Mouse (Mus musculus): ENCODE data around the gene Tbccd1.

- no peak for TF ChIP-seq EP300 (IDR thresholded peaks at IDR 0.05; ENCODE audit: insufficient read depth, low read depth, low read length)
- no peak for TF ChIP-seq CTCF (IDR thresholded peaks at IDR 0.05; ENCODE audit: low read depth, low read length)
Observed at GRCm38 (mm10) chr16:22832932-22833525, 24.4 kb downstream of the Tbccd1 start.

Data from ES-Bruce4 (cell line).